Mouse (Mus musculus) kidney, postnatal 0 days (tissue): ENCODE measurements around the gene Zgpat. TPM values are rescaled to one million over a fixed set of nuclear protein-coding genes. Genes with fewer than 3 reads are reported as not detected.
A peak's percentile ranks its signal among the peaks of the same experiment; 100 is the strongest.

Experiments
- ATAC-seq: fragments of 200-750 bp; cut with Nextera tagmentation; replicated peaks from 2 replicates; pipeline ENCODE4 v1.8.0; 2017; ENCODE audit warnings: low read depth, moderate number of reproducible peaks, moderate TSS enrichment, moderate library complexity; ENCODE audit not compliant: low FRiP score
- DNase-seq: peaks from one replicate; pipeline ENCODE4 v3.0.0-alpha.2; 2016; ENCODE audit warnings: low spot score
- H3K27ac ChIP-seq: fragments of 300-500 bp; sonication (generic); 2 replicates; pipeline ENCODE4 v1.5.1; 2014; ENCODE audit warnings: mild to moderate bottlenecking
- H3K27me3 ChIP-seq: fragments of 300-500 bp; sonication (generic); 2 replicates; pipeline ENCODE4 v1.6.1; 2014; ENCODE audit warnings: low read length, mixed read lengths; ENCODE audit not compliant: insufficient read depth
- H3K36me3 ChIP-seq: fragments of 300-500 bp; sonication (generic); 2 replicates; pipeline ENCODE4 v1.6.1; 2014; ENCODE audit warnings: low read length, mixed read lengths; ENCODE audit not compliant: insufficient read depth
- H3K4me1 ChIP-seq: fragments of 300-500 bp; sonication (generic); replicated peaks from 2 replicates; pipeline ENCODE4 v1.6.1; 2014; ENCODE audit warnings: antibody characterized with exemption, low read length, mixed read lengths; ENCODE audit not compliant: insufficient read depth
- H3K4me2 ChIP-seq: fragments of 300-500 bp; sonication (generic); 2 replicates; pipeline ENCODE4 v1.6.1; 2014; ENCODE audit warnings: mild to moderate bottlenecking, low read length, moderate library complexity, mixed read lengths
- H3K4me3 ChIP-seq: fragments of 300-500 bp; sonication (generic); replicated peaks from 2 replicates; pipeline ENCODE4 v1.5.1; 2014; ENCODE audit warnings: low read depth, low read length
- H3K9ac ChIP-seq: fragments of 300-500 bp; sonication (generic); 2 replicates; pipeline ENCODE4 v1.6.1; 2014; ENCODE audit warnings: low read depth, low read length
- H3K9me3 ChIP-seq: fragments of 300-500 bp; sonication (generic); replicated peaks from 2 replicates; pipeline ENCODE4 v1.6.1; 2016; ENCODE audit warnings: low read length, inconsistent platforms, mixed read lengths
- CTCF ChIP-seq: IDR thresholded peaks from 2 replicates; pipeline ENCODE4 v1.5.1; 2016; ENCODE audit warnings: antibody characterized with exemption, low read depth, mild to moderate bottlenecking, moderate library complexity
- WGBS: fragments of 180-500 bp; shearing (Covaris S2); extraction: QIAGEN DNeasy Blood & Tissue Kit; methylation state at CpG from one replicate; pipeline ENCODE4 v1.1.7; 2014; 5-methylcytosine and 5-hydroxymethylcytosine counted together
- polyA plus RNA-seq: library from polyadenylated mRNA; unstranded; fragments of >200 nt; fragmentation: Nextera tagmentation; extraction: Ambion mirVana; gene quantifications from 2 replicates; pipeline ENCODE4 v1.2.1, GENCODE M21; 2015

Zgpat gene
- polyA plus RNA-seq, 1 experiment from 2014 or later = 33.1 TPM

GRCm38 (mm10) chr2:181334023-181334422 is 30.7 kb upstream of the Zgpat start:
- TF ChIP-seq CTCF = peak; percentile 75
- Histone ChIP-seq H3K4me3 (no peak overlapping the region), H3K9me3 (no peaks in the 10 kb centered on the region), H3K27me3 (no peaks in the 10 kb centered on the region), H3K9ac (no peak overlapping the region), H3K4me2 (no peak overlapping the region), H3K4me1 (no peaks in the 10 kb centered on the region), H3K36me3 (peaks cover 47% of the 10 kb centered on the region), H3K27ac (no peak overlapping the region)
- DNase-seq (peak; percentile 75), ATAC-seq (no peak; the same call in 1 of the 2 replicates)
- 64% methylated on average over 3 of the region's 3 CpGs for WGBS

- peak; percentile 21 for DNase-seq
- Histone ChIP-seq H3K4me3 (no peak overlapping the region), H3K9ac (no peak overlapping the region), H3K4me1 (no peaks in the 10 kb centered on the region), H3K9me3 (no peaks in the 10 kb centered on the region), H3K27me3 (no peaks in the 10 kb centered on the region), H3K4me2 (no peak overlapping the region), H3K27ac (no peak overlapping the region), H3K36me3 (peaks cover 34% of the 10 kb centered on the region)
- 53% methylated on average over 4 of the region's 4 CpGs for WGBS
- TF ChIP-seq CTCF = no peak
- no peak for ATAC-seq
These were observed 24.3 kb upstream of the Zgpat start for GRCm38 (mm10) chr2:181340426-181340825.

GRCm38 (mm10) chr2:181342766-181343165 is 22.0 kb upstream of the Zgpat start:
- Histone ChIP-seq H3K4me3 (no peak overlapping the region), H3K9ac (no peak overlapping the region)
- WGBS = 92% methylated on average over 6 of the region's 6 CpGs

GRCm38 (mm10) chr2:181356780-181357179 is 7.9 kb upstream of the Zgpat start:
- ATAC-seq (no peak), DNase-seq (no peak)
- H3K4me1 ChIP-seq = no peaks in the 10 kb centered on the region
- H3K4me3 ChIP-seq = no peak overlapping the region
- H3K9me3 ChIP-seq = no peaks in the 10 kb centered on the region
- H3K27ac ChIP-seq = no peak overlapping the region
- peaks cover 54% of the 10 kb centered on the region for H3K36me3 ChIP-seq
- TF ChIP-seq CTCF = no peak
- H3K27me3 ChIP-seq = no peaks in the 10 kb centered on the region
- H3K9ac ChIP-seq = no peak overlapping the region
- H3K4me2 ChIP-seq = no peak overlapping the region
- WGBS = 87% methylated on average over 3 of the region's 3 CpGs

More at GRCm38 (mm10) chr2:181342766-181343165, 22.0 kb upstream of the Zgpat start:
- Histone ChIP-seq H3K36me3 (peaks cover 27% of the 10 kb centered on the region), H3K27ac (no peak overlapping the region), H3K4me1 (no peaks in the 10 kb centered on the region), H3K27me3 (no peaks in the 10 kb centered on the region), H3K4me2 (no peak overlapping the region), H3K9me3 (no peaks in the 10 kb centered on the region)
- TF ChIP-seq CTCF = no peak
- DNase-seq (no peak), ATAC-seq (no peak)

- Histone ChIP-seq H3K4me2 (peak overlapping the region; percentile 81), H3K9ac (peak overlapping the region; percentile 87), H3K27ac (no peak overlapping the region), H3K36me3 (peaks cover 28% of the 10 kb centered on the region), H3K9me3 (no peaks in the 10 kb centered on the region), H3K4me3 (peak overlapping the region; percentile 87), H3K4me1 (peaks cover 15% of the 10 kb centered on the region), H3K27me3 (no peaks in the 10 kb centered on the region)
- ATAC-seq (no peak), DNase-seq (no peak)
- 69% methylated on average over 3 of the region's 3 CpGs for WGBS
- TF ChIP-seq CTCF = no peak
These were observed 782 bp upstream of the Zgpat start for GRCm38 (mm10) chr2:181363946-181364345.

- TF ChIP-seq CTCF = no peak
- Histone ChIP-seq H3K27me3 (no peaks in the 10 kb centered on the region), H3K4me3 (peak overlapping the region; percentile 87), H3K9ac (peak overlapping the region; percentile 87), H3K4me1 (peaks cover 15% of the 10 kb centered on the region), H3K27ac (peak overlapping the region; percentile 95), H3K4me2 (peak overlapping the region; percentile 81), H3K9me3 (no peaks in the 10 kb centered on the region), H3K36me3 (peaks cover 23% of the 10 kb centered on the region)
- 4% methylated on average over 14 of the region's 14 CpGs for WGBS
- ATAC-seq (peak; percentile 8), DNase-seq (no peak)
These were observed 255 bp upstream of the Zgpat start for GRCm38 (mm10) chr2:181364487-181364859.

GRCm38 (mm10) chr2:181365655-181366075 is 937 bp downstream of the Zgpat start:
- Histone ChIP-seq H3K4me3 (peak overlapping the region; percentile 87), H3K9me3 (no peaks in the 10 kb centered on the region), H3K9ac (peak overlapping the region; percentile 87), H3K27me3 (no peaks in the 10 kb centered on the region), H3K4me1 (peaks cover 15% of the 10 kb centered on the region), H3K27ac (peak overlapping the region; percentile 95), H3K36me3 (peaks cover 13% of the 10 kb centered on the region), H3K4me2 (peak overlapping the region; percentile 81)
- under 1% methylated on average over 20 of the region's 20 CpGs for whole genome bisulfite sequencing
- DNase-seq (peak; percentile 27), ATAC-seq (peak; percentile 51)
- TF ChIP-seq CTCF = no peak
